Mouse (Mus musculus) cortical plate, adult 2 months (tissue): ENCODE data around the gene Cplx3. TPM values are rescaled to one million over a fixed set of nuclear protein-coding genes. Genes with fewer than 3 reads are reported as not detected.

ENCODE experiments used
- H3K27ac ChIP-seq: fragments of 200-500 bp; 2 replicates; pipeline ENCODE4 v1.5.1; 2012; ENCODE audit warnings: low read length, control low read depth, inconsistent platforms; ENCODE audit not compliant: insufficient read depth
- H3K4me1 ChIP-seq: fragments of 200-500 bp; 2 replicates; pipeline ENCODE4 v1.6.1; 2011; ENCODE audit warnings: low read length; ENCODE audit not compliant: control insufficient read depth, insufficient read depth
- H3K4me3 ChIP-seq: fragments of 200-500 bp; 2 replicates; pipeline ENCODE4 v1.5.1; 2011; ENCODE audit warnings: mild to moderate bottlenecking, low read length, control low read depth; ENCODE audit not compliant: insufficient read depth
- CTCF ChIP-seq: fragments of 200-500 bp; IDR thresholded peaks from 2 replicates; pipeline ENCODE4 v1.5.1; 2011; ENCODE audit warnings: mild to moderate bottlenecking, control low read depth, low read length; ENCODE audit not compliant: insufficient read depth; ENCODE audit errors: extremely low read depth
- POLR2A ChIP-seq: fragments of 200-500 bp; IDR thresholded peaks from 2 replicates; pipeline ENCODE4 v1.6.1; 2011; ENCODE audit warnings: mild to moderate bottlenecking, low read length, control low read depth; ENCODE audit not compliant: insufficient read depth; ENCODE audit errors: extremely low read depth
- polyA plus RNA-seq: library from polyadenylated mRNA; depleted of rRNA; stranded (reverse); fragments of >200 nt; gene quantifications from 2 replicates; pipeline ENCODE4 v1.2.3, GENCODE M21; 2012

Cplx3 gene
- polyA plus RNA-seq, 1 experiment, result 48.1 TPM

- no peak overlapping the region for H3K4me3 ChIP-seq
- TF ChIP-seq POLR2A (no peak), CTCF (no peak)
- no peaks in the 10 kb centered on the region for H3K4me1 ChIP-seq
- no peak overlapping the region for H3K27ac ChIP-seq
These were observed 19.8 kb upstream of the Cplx3 start for GRCm38 (mm10) chr9:57625674-57626500.

- TF ChIP-seq POLR2A (no peak), CTCF (no peak)
- Histone ChIP-seq H3K4me3 (no peak overlapping the region), H3K27ac (no peak overlapping the region), H3K4me1 (no peaks in the 10 kb centered on the region)
These were observed 18.2 kb upstream of the Cplx3 start for GRCm38 (mm10) chr9:57624295-57624694.

DNA sequence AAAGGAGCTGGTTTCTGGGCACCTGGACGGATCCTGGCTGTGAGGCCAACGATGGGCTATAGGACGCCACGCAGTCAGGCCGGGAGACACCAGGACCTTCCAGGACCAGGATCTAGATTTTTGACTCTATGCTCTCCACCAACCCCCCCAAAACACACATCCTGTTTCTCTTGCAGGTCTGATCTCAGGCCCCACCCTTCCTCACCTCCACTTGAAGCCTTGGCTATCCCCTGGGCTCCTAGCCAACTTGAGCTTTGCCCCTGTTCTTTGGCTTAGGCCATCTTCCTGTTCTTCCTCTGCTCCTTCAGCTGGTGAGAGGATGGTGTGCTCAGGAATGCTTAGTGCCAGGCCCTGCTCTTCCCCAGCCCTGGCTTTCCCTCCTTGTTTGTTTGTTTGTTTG lies 14.6 kb upstream of the Cplx3 start, which contains the start of gene Lman1l:
Gene Lman1l (minus strand): TSS at position 101 of the 400 bp plus-strand sequence.
- no peak for TF ChIP-seq POLR2A
- TF ChIP-seq CTCF, result no peak
- no peaks in the 10 kb centered on the region for H3K4me1 ChIP-seq

DNA sequence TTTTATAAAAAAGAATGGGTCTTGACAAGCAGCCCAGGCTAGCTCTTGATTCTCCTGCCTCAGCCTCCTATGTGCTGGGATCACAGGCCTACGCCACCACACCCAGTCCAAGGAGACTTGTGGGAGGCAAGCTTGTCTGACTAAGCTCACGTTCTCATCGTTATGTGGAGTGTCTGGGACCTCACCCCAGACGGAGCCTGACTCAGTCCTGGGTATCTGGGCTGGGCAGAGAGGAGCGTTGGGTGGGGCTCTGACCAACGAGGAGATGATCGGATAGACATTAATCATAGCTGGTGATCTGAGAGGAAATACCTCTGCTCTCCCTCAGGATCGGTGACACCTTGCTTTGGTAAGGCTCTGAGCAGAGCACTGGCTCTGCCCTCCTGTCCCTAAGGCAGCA lies 12.8 kb upstream of the Cplx3 start:
- Histone ChIP-seq H3K4me1 (no peaks in the 10 kb centered on the region), H3K27ac (no peak overlapping the region), H3K4me3 (no peak overlapping the region)
- TF ChIP-seq POLR2A (no peak), CTCF (no peak)

More for the DNA sequence above, 14.6 kb upstream of the Cplx3 start, which contains the start of gene Lman1l:
- Histone ChIP-seq H3K27ac (no peak within 1 kb of the TSS), H3K4me3 (no peak within 1 kb of the TSS)

DNA sequence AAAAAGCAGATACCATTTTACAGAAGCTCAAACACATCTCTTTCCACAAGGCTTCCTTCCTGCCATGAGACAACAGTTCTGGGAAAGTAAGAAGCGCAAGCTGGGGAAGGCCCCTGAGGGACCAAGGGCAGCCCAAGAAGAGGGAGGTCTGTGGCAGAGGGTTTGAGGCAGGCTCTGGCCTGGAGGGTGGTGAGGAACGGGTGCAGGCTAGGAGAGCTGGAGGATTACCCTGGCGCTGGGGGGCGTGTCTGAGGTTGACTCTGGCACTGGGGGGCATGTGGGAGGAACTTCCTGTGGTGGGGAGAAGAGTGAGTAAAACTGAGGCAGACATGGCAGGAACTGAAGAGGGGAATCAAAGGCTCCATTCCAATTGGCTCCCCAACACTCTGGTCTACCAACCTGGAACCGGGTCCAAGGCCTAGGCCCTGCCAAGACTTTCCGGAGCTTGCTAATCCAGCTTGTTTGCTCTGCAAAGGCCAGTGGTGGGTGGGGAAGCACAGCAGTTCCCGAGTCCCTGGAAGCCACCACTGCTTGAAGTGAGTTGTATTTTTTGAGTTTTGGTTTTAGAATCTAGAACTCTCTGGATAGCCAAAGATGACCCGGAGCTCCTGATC lies 11.6 kb upstream of the Cplx3 start:
- TF ChIP-seq POLR2A (no peak), CTCF (no peak)
- Histone ChIP-seq H3K4me3 (no peak overlapping the region), H3K27ac (no peak overlapping the region), H3K4me1 (no peaks in the 10 kb centered on the region)

GRCm38 (mm10) chr9:57614786-57615185 lies 8.7 kb upstream of the Cplx3 start:
- Histone ChIP-seq H3K4me3 (no peak overlapping the region), H3K27ac (no peak overlapping the region)
- no peak for TF ChIP-seq POLR2A
- no peak for TF ChIP-seq CTCF

DNA sequence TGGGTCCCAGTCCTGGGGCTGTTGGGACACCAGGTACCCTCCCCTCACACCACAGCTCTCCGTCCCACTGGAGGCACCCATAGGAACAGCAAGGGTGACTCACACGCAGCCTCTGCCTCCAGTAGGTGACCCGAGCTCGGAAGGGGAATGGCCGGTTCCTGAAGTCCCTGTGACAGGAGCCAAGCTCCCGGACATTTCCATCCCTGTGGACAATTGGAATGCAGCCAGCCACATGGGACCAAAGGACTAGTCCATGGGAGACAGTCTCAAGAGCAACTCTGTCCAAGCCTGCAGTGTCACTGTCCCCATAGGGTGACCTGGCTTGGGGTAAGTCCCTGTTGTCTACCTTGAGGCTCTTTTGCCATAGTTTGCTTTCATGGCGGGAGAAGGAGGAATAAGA lies 7.9 kb upstream of the Cplx3 start:
- H3K27ac ChIP-seq, result no peak overlapping the region
- TF ChIP-seq CTCF, result no peak
- TF ChIP-seq POLR2A, result no peak
- H3K4me3 ChIP-seq, result no peak overlapping the region
- 0 out of 2 replicates have a peak, but pooled peaks cover 1% of the 10 kb centered on the region for H3K4me1 ChIP-seq

More at GRCm38 (mm10) chr9:57614786-57615185, 8.7 kb upstream of the Cplx3 start:
- 0 out of 2 replicates have a peak, but pooled peaks cover 1% of the 10 kb centered on the region for H3K4me1 ChIP-seq

GRCm38 (mm10) chr9:57612587-57612986 lies 6.5 kb upstream of the Cplx3 start:
- H3K4me1 ChIP-seq, result 0 out of 2 replicates have a peak, but pooled peaks cover 1% of the 10 kb centered on the region
- H3K27ac ChIP-seq, result no peak overlapping the region
- no peak overlapping the region for H3K4me3 ChIP-seq
- no peak for TF ChIP-seq CTCF
- TF ChIP-seq POLR2A, result no peak

DNA sequence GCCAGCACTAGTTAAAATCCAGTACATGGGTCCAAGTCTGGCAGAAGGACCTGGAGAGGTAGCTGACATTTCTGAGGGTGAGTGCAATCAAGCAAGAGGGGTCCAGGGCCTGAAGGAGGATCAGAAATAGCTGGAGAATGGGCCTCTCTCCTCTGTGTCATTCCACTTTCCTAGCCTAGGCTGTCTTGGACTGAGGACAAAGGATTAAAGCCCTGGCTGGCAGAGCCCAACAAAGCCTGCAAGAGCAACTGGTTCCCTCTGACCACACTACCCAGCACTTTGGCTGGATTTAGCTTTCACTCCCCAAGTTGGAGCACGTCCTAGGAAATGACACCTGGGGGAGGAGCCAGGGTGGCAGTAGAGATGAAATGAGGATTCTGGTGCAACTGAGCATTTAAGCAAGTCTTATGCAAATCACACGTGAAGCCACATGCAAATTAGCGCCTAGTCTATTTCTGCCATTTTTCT lies 4.3 kb upstream of the Cplx3 start:
- H3K27ac ChIP-seq, result no peak overlapping the region
- no peak overlapping the region for H3K4me3 ChIP-seq
- 0 out of 2 replicates have a peak, but pooled peaks cover 1% of the 10 kb centered on the region for H3K4me1 ChIP-seq
- TF ChIP-seq CTCF, result no peak
- no peak for TF ChIP-seq POLR2A

- no peak for TF ChIP-seq CTCF
- TF ChIP-seq POLR2A, result no peak
- no peak overlapping the region for H3K4me3 ChIP-seq
- H3K4me1 ChIP-seq, result 0 out of 2 replicates have a peak, but pooled peaks cover 1% of the 10 kb centered on the region
- H3K27ac ChIP-seq, result no peak overlapping the region
These were observed 3.7 kb upstream of the Cplx3 start for GRCm38 (mm10) chr9:57609803-57610202.
